Mouse (Mus musculus) ZHBTc4 (cell line): ENCODE results near the gene Speg.

Source experiments
- DNase-seq: peaks from one replicate; pipeline ENCODE4 v3.0.0-alpha.2; 2011; ENCODE audit warnings: low read depth, low spot score

Speg gene

DNA sequence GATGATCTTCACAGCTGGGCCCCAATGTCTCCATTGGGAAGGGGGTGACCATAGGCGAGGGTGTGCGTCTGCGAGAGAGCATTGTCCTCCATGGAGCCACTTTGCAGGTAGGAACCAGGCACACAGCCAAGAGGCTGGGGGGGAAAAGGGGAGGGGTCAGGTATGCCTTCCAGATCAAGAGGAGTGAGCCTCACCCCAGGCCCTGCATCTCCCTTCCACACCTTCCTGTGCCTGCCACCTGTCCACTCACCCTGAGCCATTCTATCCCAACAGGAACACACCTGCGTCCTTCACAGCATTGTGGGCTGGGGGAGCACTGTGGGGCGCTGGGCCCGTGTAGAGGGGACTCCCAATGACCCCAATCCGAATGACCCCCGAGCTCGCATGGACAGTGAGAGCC lies 67.1 kb downstream of the Speg start:
- no peak for DNase-seq

DNA sequence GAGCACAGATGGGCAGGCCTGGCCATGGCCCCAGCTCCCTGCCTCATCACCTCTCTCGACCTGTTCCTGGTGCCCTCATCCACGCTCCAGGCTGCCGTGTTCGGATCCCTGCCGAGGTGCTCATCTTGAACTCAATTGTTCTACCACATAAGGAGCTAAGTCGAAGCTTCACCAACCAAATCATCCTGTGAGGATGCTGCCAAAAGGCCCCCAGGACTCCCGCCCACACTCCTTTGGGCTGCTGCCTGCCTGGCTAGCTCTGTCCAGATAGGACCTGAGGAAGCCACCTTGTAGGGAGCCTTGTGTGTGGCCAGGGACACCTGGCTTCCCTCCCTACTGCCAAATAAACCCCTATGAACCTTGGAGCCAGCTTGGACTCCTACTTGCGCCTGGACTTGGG lies 67.7 kb downstream of the Speg start:
- DNase-seq = no peak

DNA sequence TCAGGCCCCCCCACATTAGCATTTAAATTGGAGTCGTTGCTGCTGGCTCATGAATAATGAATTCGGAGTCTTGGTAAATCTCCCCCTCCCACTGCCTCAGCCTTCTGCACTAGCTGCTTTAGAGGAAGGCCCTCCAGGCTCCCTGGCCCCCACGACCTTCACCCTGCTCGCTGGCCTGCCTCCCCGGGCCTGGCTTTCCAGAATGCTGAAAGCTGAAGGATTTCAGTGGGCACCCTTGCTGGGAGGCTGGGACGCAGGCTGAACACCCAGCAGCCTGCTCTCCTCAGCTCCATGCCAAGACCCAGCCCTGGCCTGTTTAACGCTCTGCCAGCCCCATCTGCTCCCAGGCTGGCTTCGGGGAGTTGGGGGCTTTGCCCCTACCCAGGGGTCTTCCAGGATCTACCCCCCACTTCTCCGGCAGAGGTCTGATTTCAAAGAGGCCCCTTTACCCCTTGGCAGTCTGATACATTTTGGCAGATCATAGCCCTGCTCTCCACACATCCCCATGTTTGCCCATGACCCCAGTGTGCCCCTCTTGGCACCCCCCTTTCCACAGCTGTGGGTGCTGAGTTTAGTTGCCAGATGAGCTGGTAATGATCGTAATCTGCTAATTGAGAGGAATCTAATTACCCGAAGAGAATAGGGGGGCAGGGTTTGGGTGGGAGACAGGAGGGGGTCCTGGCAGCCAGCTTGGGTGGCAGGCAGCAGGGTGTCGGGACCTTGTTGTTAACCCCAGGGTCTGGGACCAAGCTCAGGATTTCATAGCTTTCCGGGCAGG lies 68.3 kb downstream of the Speg start:
- DNase-seq = peak; percentile 42

DNA sequence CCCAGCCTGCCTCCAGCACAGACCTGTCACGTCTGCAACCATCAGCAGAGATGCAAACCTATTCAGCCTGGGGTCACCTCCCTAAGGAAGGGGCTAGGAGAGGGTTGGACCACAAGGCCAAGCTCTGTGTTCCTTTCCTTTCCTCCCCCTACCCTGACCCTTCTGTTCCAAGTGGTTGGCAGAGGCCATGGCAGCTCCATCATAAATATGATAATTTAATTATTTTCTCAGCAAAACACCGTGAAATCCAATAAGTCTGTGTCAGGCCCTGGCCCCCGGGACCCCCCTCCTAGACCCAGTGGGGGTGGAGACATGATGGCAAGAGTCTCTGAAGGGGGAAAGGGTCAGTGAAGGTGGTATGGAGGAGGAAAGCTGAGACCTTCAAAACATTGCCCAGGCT lies 69.1 kb downstream of the Speg start:
- no peak for DNase-seq

DNA sequence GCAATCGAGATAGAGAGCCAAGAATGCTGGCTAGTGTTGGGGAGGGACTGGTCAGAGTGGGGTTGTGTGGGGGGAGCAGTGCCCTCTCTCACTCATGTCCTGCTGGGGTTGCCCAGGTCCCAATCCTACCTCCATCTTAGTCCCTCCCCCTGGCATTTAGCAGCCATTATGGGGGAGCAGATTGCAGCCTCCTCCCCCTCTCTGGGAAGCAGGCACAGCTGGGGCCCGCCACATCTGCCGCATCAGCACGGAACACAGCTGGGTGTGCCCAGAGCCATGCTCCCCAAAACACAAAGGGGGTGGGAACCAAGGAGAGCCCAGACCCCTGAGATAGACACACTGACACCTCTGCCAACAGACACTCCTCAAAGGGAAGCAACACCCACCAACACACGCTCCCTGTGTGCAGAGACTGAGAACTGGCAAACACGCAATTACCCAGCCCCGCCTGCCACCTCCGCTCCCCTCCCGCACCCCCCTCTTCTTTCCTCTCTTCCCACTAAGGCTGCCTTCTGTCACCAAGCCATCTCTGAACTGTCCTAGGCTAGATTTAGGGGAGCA lies 70.1 kb downstream of the Speg start:
- no peak for DNase-seq

DNA sequence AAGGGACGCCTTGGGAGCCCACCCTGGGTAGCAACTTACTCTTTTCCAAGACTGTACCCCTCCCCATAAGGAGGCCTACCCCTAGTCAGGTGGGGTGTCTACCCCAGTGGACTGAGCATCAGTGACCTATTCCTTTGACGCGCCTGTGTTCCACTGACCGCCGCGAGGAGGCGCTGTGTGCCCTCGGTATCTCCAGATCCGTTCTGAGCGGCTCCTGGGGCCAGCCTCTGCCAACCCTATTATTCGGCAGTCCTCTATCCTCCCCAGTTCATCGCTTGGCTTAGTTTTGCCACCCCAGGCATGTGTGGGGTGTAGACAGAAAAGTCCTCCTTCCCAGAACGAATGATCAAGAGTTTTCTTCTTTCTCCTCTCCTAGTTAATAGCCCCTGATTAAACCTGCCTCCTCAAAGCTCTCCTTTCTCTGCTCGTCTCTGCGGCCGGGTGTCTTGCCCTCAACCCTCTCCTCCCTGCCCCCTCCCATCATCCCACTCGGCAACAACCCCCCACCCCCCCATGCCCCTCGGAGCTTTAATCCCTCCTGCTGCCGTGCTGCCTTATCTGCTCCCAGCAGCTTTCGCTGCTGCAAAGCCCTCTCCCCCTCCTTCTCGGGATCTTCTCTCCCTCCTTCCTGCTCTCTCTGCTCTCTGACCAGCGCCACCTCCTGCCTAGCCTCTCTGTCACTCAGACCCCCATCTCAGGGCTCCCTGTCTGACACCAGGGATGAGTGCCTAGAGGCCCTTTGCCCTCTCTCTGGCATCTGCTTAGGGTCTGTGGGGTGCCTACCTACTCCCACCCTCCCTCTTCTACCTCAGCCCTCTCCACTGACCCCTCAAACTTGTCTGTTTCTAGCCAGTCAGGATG lies 70.9 kb downstream of the Speg start:
- DNase-seq = peak; percentile 71

DNA sequence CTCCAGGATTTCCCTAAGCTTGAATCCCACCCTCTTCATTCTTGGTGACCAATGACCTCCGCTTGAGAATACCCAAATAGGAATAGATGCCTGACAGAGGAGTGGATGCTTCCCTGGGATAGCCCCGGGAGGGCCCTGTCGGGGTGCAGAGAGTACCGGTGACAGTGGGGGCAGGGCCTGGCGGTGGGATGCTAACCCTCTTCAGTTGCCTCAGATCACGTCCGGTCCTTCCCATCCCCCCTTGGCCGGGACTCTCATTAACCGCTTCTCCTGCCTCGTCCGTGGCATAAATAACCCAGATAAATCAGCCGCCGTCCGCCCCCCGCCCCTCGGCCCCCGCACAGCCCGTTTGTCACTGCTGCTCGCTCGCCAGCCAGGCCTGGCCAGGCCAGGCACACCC lies 71.6 kb downstream of the Speg start:
- DNase-seq = no peak

DNA sequence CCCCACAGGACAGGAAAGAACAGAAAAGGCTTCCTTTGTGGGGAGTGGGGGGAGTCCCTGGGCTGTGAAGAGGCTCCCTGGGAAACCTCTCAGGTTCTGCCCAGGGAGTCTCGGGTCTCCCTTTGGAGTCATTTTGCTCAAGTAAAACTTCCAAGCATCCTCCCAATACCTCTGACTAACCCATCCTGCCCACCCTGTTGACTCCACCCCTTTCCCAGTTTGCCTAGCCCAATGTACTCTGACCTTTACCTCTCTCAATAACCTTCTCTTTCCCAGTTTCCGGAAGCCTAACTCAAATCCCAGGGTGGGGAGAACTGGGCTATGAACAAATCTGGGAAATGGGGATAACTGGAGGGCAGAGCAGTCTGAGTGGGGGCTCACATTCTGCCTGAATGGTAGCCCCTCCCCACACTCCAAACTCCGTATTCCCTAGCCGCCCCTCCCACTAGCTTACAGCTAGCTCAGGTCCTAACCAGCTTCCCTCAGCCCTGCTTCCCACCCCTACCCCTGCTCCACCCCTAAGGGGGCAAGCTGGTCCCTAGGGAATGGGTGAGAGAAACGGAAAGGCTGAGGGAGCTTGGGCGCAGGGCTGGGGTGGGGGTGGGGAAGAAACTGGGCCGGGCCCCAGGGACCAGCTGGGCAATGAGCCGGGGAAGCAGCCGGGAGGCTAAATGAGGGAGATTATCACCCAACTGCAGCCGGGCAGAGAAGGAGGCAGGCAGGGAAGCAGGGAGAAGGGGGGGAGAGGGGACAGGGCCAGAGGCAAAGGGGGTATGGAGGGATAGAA lies 72.4 kb downstream of the Speg start:
- peak; percentile 75 for DNase-seq

DNA sequence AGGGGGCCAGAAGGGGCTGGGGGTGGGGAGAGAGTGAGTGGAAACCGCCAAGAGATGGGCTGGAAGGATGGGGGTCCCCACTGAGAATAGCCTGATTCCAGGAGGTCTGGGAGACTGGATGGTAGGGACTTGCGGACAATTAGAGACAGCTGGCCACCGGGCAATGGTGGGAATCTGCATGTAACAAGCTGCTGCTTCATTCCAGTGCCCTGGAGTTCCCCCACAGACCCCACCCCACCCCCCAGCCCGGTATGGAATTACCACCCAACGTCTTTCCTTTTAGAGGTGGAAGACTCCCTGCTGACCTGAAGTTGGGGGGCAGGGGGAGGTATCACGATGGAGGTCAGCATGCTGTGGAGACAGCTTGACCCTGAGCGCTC lies 72.9 kb downstream of the Speg start:
- no peak for DNase-seq

DNA sequence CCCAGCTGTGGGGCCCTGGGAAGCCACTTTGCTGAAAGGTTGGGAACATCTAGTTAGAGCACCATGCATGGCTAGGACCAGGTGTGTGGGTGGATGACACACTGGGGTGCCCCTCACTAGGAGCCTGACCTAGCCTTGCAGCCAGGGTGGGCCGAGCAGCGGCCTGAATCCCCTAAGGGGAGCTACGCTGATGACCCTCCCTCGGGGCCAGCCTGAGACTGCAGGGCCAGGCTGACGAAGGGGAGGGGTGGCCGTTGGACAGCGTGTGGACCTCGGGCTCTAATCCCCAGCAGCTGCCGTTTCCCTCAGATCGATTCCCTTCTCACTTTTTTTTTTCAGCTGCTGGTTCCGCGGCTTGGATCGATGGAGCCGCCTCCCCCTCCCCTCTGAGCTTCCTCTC lies 73.8 kb downstream of the Speg start:
- DNase-seq = no peak

DNA sequence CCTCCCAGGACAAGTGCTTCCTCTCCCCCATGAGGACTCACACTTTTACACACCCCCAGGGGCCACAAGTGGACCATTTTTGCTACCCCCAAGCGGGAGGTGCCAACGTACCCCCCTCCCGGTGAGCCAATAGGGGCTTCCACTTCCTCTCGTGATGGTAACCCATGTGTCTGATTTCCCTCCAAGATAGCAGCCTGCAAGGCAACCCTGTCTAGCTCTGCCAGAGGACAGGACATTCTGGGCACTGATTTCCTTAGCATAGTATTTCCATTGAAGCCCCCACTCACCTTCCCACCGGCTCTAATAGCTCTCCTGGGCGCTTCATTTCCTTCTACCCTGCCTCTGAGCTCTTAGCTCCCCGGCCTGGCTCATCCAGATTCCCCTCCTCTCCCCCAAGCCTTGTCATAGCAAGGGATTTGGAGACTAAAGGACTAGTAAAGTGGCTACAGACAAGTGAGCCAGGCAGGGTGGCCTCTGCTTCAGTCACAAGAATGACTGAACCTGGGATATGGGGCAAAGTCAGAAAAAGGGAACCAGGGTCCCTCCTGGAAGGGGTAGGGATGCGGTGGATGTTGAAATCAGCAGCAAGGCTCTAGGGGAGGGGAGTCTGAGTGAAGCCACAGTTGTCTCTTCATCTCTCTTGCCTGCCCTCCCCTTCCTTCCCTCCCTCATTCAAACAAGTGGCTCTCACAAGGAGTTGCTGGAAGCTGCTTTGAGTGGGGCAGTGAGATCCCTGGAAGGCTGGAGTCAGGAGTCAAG lies 74.5 kb downstream of the Speg start:
- no peak for DNase-seq

DNA sequence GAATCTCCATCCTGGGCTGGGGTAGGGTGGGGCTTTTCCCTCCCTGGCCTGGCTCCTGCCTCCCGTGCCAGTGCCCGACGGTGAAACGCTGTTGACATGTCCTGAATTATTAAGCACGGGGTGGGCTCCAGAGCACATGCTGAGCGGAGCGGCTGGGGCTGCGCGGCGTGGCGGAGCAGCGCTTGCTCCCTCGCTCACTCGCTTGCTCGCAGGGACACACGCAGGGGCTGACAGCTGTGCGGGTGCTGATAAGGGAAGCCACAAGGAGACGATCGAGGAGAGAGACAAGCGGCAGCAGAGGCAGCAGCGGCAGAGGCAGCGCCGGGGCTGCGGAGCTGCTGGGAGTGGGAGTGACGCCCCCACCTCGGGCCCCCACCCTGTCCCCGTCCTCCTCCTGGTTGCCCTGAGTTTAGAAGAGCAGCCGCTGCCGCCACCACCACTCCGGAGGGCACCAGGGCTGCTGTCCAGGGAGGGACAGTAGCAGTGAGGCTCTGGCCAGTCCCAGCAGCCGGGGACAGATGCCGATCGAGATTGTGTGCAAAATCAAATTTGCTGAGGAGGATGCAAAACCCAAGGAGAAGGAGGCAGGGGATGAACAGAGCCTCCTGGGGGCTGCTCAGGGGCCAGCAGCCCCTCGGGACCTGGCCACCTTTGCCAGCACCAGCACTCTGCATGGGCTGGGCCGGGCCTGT lies 75.4 kb downstream of the Speg start, which contains the start of gene Asic4:
Asic4 (plus strand) TSS at position 123 of the 692 bp plus-strand sequence.
- no peak for DNase-seq

DNA sequence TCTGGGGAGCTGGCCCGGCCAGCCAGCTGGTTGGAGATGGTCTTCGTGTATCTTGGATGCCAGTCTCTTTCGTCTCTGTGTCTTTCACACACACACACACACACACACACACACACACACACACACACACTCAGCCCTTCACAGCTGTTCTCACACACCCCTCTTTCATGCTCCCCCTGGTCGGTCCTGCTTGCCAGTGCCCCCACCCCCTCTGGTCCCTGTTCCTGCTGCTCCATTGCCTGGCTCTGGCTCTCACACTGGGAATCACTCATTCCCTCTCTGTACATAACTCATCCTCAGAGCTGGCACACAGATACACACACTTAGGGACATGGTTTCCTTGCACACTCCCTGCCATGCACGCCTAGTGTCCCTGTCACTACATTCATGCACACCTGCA lies 76.8 kb downstream of the Speg start:
- DNase-seq = no peak

DNA sequence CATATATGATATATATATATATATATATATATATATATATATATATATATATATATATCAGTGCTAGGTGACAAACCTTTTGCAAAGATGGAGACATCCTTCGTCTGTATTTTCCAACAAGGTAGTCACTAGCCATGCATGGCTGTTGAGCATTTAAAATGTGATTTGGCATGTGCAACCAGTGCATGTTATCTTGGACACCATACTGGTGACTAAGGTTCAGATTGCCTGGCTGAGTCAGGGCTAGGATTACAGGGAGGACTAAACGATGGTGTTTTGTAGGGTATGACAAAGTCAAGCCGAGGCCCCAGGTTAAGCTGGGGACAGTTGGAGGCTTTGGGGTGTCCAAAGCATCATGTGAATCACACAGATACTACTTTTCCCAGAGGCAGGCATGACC lies 80.3 kb downstream of the Speg start:
- DNase-seq = no peak

DNA sequence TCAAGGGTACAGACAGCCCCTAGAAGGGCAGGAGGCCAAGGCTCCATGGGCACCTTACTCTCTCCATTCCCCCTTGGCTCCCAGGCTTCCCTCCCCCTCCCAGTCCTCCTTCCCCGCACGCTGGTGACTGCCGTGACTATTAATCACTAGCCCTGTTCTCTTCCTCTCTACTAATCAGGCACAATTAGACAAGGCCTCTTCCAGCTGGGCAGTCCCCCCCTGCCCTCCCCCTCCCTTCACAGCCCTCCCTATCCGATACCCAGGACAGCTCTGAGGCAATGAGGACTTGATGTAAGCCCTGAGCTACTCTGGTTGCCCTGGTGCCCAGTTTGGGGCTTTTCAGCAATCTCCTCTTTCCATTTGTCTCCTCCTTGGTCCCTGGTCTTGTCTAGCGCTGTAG lies 80.9 kb downstream of the Speg start:
- DNase-seq = no peak

DNA sequence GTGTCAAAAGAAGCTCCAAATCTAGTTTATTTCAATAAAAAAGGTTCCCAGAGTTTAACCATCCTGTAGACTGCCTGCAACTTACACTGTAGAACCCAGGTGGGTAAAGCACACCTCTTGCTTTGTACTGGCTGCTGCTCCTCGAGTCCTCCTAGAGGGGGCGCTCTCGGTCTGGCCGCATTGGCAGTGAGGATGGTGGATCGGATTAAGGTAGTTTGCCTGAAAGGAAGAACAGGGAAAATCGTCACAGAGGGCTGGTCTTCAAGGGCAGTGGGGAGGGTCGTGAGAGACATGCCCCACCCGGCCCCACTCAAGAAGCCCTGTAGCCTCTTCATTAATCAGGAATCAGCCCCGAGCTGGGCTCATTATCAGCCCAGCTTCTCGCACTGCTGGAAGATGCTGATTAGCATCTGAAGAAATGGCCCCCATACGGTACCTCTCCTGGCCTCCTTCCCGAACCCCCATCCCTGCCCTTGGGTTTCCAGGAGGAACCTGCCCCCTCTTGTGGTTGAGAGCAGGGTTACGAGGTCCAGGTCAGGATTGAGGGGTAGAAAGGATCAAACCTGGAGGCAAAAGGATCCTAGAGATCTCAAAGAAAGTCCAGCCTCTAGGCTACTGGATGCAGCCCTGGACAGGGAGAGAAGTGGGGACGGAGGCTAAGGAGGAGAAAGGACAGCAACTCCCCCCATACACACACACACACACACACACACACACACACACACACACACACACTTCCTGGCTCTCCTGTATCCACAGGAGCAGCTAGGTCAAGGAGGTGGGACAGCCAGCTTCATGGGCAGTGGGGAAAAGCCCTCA lies 81.9 kb downstream of the Speg start:
- peak; percentile 78 for DNase-seq

DNA sequence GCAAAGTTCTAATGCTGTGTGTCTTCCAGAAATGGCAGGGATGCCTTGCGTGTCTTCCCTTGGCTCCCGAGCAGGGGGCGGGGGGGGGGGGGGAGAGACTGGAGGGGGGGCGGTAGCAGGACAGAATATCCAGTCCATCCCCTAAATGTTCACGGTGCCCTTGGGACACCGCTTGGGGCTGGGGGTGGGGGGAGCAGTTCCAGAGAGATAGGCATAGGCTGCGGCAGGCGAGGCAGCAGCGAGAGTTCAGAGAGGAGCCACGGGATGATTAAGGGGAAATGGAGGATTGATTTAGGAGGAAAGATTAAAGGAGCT lies 82.6 kb downstream of the Speg start:
- DNase-seq = no peak

DNA sequence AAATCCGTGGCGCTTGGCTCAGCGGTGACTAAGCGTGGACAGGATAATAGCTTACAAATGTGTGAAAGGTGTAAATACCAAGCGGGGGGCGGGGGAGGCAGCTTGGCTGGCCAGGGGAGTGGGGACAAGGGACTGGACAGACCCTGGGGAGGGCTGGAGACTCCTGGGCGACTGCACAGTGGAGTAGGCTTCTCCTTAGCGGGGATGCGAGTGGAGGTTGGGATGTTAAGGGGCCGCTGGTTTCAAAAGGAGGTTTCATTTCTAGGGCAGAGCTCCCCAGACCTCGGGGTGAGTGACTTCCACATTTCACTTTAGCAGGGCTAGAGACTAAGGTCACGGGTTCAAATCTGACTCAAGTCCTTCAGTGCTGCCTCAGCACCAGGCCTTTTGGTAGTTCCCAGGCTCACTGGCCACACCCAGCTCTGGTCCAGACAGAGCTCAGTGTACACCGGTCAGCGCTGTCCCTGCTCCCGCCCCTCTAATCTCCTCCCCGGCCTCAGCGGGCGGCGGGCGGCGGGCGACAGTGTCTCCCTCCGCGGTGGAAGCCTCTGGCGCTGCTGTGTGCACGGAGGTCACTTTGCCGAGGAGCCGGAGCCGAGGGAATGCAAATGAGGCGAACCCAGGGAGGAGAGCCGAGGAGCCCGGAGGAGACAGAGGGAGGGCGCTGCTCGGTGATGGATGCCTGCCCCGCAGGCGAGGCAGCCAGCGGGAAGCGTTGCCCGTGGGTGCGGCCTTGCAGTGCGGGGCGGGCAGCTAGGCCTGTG lies 83.1 kb downstream of the Speg start:
- DNase-seq = peak; percentile 56
